Mouse (Mus musculus) left cerebral cortex, adult 18-20 months (tissue): ENCODE data around the gene Efcab5. TPM values are rescaled to one million over a fixed set of nuclear protein-coding genes. Genes with fewer than 3 reads are reported as not detected.
"Not testable (repeated sequence)": the region's sequence is repeated elsewhere in the genome, so short reads cannot be mapped to it uniquely, and the experiment has no call there.

Experiments used
- DNase-seq, 2 experiments: peaks; one replicate each; pipeline ENCODE4 v3.0.0; 2021 to 2022; ENCODE audit warnings: low spot score in 2 of 2, mixed read lengths in 1 of 2
- total RNA-seq, 2 experiments: library from RNA; stranded (reverse); gene quantifications; 2 replicates each; pipeline ENCODE4 v1.2.3; 2021

The Efcab5 gene
- total RNA-seq, 2 experiments from 2014 or later, result 2.9 to 3.1 TPM

DNA sequence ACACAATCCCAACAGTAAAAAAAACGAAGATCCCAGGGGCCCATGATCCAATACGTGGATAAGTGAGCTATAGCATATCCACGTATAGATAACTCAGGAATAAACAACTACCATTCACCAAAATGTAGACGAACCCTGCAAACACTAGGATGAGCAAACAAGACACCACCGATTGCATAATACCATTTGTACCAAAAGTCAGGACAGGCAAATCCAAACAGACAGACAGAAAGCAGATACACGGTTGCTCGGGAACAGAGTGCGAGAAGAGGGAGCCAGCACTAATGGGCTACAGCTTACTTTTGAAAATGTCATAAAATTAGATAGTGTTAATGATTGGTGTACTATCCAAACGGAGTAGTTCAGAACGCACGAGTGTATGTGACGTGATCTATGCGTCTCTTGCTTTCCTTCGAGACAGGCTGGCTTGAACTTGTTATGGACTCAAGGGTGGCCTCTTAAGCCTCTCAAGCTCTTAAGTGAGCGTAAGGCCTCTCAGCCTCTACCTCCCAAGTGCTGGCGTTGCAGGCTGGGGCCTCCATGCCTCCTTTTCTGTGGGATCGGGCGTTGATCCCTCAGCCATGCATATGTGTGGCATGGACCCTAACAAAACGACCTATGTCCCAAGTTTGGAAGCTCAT lies 90.3 kb downstream of the Efcab5 start:
- no peak for DNase-seq

GRCm38 (mm10) chr11:77096991-77097390 lies 91.8 kb downstream of the Efcab5 start:
- no peak for DNase-seq

- DNase-seq, result no peak
Observed at GRCm38 (mm10) chr11:77096581-77096980, 92.2 kb downstream of the Efcab5 start.

DNA sequence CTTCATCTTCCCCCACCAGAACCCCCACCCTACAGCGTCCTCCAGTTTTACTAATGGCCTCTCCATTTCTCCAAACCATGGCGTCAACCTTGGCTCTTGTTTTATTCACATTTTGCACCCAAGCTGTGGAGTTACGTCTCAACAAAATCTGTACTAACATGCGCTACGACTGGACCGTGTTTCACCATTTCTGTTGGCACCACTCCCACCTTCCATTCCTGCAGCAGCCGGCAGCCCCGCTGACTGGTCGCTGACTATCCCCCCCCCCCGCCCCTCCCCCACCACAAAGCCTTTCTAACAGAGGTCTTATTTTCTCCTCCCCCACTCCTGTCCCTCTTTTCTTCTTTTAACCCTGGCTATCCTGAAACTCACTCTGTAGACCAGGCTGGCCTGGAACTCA lies 93.6 kb downstream of the Efcab5 start:
- no peak for DNase-seq

DNA sequence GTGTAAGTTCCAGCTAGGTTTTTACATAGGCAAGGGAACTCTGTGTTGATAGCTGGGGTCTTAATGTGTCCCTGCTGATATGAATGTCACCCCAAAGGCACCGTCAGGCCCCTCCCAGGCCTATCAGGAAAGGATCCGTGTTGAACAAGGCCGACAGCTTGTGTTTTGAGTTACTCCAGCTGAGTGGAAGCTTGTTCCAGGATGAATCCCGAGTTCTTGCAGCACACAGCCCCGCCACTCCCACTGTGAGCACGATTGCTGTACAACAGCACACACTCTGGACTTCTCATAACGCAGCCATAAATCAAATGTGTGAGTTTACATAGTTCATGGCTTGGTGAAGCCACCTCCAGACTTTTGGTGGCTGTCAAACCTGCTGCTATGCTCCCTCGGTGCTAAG lies 94.6 kb downstream of the Efcab5 start:
- DNase-seq, result no peak

DNA sequence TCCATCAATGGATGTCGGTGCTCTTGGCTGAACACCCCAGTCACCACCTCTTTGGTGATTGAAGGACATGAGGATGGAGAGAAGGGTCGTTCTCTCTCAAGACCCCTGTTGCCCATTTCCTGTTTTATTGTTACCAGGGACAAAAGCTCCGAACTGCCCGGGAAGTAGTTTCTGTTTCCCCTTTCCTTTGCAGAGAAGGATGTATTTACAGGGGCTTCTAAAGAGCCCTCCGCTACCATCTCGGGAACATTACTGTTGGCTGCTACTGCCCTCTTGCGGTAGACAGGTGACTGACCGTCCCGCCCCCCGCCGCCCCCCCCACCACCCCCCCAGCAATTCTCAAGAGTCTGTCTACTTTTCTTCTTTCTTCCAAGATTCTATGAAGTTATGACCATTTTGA lies 95.6 kb downstream of the Efcab5 start:
- DNase-seq, result peak in 1 of 2 experiments; percentile 32

DNA sequence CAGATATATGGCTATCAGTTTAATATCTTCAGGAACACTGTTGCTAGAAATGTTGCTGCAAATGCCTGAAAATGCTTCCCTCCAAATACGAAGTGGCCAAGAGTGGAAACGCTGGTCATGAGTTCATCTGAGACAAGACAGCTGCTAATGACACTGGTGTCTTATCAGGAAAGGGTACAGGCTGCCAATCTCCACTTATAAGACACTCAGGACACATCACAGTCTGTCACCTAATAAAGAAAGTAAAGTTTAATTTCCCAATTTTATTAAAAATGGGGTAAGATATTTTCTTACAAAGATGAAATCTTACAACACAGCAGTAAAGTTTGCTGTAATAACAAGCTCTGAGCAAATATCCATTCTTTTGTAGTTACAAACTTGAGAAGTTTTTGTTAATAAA lies 99.6 kb downstream of the Efcab5 start:
- no peak for DNase-seq

GRCm38 (mm10) chr11:77087004-77087403 lies 101.8 kb downstream of the Efcab5 start:
- no peak for DNase-seq

- DNase-seq, result no peak
Observed at GRCm38 (mm10) chr11:77084001-77084682, 104.6 kb downstream of the Efcab5 start.

DNA sequence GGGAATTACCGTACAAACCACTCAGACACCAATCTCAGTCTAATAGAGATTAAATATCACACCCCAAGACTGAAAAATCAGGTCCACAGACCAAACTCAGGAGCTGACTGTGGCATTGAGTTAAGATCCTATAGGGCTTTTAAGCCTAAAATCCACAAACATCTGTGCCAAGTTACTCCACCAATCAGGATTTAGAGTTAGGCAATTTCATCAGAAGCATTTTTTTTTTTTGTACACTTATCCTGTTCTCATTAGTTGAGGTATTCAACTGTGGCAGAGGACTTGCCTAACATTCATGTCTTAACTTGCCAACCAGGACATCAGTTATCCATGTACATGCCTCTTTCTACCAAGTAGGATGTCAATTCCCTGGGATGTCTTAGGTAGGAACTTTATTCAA lies 109.4 kb downstream of the Efcab5 start:
- no peak for DNase-seq

DNA sequence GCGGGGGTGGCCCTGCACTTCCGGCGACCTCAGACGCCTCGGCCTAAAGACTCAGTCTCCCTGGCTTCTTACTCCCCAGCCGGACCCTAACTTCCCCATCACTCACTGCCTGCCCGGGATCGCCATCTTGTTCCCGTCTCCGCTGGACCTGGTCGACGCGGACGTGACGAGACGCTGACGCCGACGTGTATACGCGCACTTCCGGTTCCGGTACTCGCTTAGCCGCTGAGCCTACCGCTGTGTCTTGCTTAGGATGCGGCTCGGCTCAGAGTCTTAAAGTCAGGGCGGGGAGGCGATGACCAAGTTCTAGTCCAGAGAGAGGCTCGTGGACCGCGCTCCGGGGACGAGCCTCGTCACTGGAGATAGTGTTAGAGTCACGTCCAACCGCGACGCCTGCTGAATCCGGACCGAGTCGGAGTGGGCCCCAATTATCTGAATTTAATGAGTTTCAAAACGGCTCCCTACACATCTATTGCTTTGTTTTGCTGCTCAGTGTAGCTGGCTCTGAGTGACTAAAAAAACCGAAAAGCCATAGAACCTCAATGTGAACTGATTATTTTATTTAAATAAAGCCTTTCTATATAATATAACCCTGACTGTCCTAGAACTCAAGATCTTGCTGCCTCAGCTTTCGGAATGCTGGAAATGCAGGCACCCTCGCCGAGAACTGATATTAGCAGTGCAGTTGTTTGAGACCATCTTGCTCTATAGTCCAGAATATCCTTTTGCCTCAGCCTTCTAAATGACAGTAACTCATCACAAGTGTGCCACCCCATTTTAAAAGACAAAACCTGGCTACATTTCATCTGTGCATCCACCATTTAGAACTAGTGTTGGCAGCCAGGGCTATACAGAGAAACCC lies 110.3 kb downstream of the Efcab5 start, which contains the start of gene Nsrp1:
Gene Nsrp1, minus strand, starts transcription at position 163 of the 862 bp plus-strand sequence.
- peak; percentile 95 to 96 for DNase-seq

- peak in 1 of 2 experiments; percentile 2 for DNase-seq
Observed at GRCm38 (mm10) chr11:77077792-77078191, 111.0 kb downstream of the Efcab5 start.

DNA sequence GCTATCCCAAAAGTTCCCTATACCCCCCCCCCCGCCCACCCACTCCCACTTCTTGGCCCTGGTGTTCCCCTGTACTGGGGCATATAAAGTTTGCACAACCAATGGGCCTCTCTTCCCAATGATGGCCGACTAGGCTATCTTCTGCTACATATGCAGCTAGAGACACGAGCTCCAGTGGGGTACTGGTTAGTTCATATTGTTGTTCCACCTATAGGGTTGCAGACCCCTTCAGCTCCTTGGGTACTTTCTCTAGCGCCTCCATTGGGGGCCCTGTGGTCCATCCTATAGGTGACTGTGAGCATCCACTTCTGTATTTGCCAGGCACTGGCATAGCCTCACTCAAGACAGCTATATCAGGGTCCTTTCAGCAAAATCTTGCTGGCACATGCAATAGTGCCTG lies 111.4 kb downstream of the Efcab5 start:
- DNase-seq, result not testable (repeated sequence)

- DNase-seq, result peak in 1 of 2 experiments; percentile 9
Observed at GRCm38 (mm10) chr11:77070721-77071120, 118.0 kb downstream of the Efcab5 start.

- DNase-seq, result no peak
Observed at GRCm38 (mm10) chr11:77068825-77069224, 119.9 kb downstream of the Efcab5 start.

- no peak for DNase-seq
Observed at GRCm38 (mm10) chr11:77063406-77063805, 125.4 kb downstream of the Efcab5 start.

- DNase-seq, result no peak
Observed at GRCm38 (mm10) chr11:77061951-77062350, 126.8 kb downstream of the Efcab5 start.

- DNase-seq, result no peak
Observed at GRCm38 (mm10) chr11:77042816-77043215, 146.0 kb downstream of the Efcab5 start.

- DNase-seq, result no peak
Observed at GRCm38 (mm10) chr11:77041891-77042290, 146.9 kb downstream of the Efcab5 start.
